Mouse (Mus musculus) central nervous system, embryonic 11.5 days (tissue): ENCODE measurements around the gene Gm2001. TPM values are rescaled to one million over a fixed set of nuclear protein-coding genes. Genes with fewer than 3 reads are reported as not detected.

ENCODE experiments used
- polyA plus RNA-seq: library from polyadenylated mRNA; depleted of rRNA; stranded (reverse); fragments of >200 nt; gene quantifications from 2 replicates; pipeline ENCODE4 v1.2.3, GENCODE M21; 2012; rRNA removed

Gm2001 gene
- polyA plus RNA-seq, result not detected in 2 replicates

GRCm38 (mm10) chr12:87842239-87842638, at the start of gene Gm2001:
Gene Gm2001 (minus strand): TSS chr12:87842339.

GRCm38 (mm10) chr12:87873772-87874171, 31.6 kb upstream of the Gm2001 start, which contains the start of gene Gm2016:
Gene Gm2016 (plus strand): TSS chr12:87874072.

GRCm38 (mm10) chr12:87816277-87816676, 25.9 kb downstream of the Gm2001 start, which contains the start of gene BB287469:
Gene BB287469 (plus strand): TSS chr12:87816577.

GRCm38 (mm10) chr12:87795212-87795611, 46.9 kb downstream of the Gm2001 start, which contains the start of gene Gm21936:
Gene Gm21936 (plus strand): TSS chr12:87795512.

Other genes starting within 250 kb of the Gm2001 start
- not detected in 2 replicates for gene Oog1, start 239.7 kb downstream of the Gm2001 start, polyA plus RNA-seq
- not detected in 2 replicates for gene Gm4027, start 223.5 kb downstream of the Gm2001 start, polyA plus RNA-seq
- not detected in 2 replicates for gene Gm16381, start 197.7 kb downstream of the Gm2001 start, polyA plus RNA-seq
- not detected in 2 replicates for gene Gm21319, start 66.6 kb downstream of the Gm2001 start, polyA plus RNA-seq
- not detected in 2 replicates for gene Gm21936, start 46.8 kb downstream of the Gm2001 start, polyA plus RNA-seq
- not detected in 2 replicates for gene BB287469, start 25.8 kb downstream of the Gm2001 start, polyA plus RNA-seq
- gene Gm2016, start 31.7 kb upstream of the Gm2001 start, polyA plus RNA-seq, result not detected in 2 replicates
- gene Gm2022, start 53.0 kb upstream of the Gm2001 start, polyA plus RNA-seq, result not detected in 2 replicates
- gene Gm2035, start 77.5 kb upstream of the Gm2001 start, polyA plus RNA-seq, result not detected in 2 replicates
- gene Gm2042, start 111.7 kb upstream of the Gm2001 start, polyA plus RNA-seq, result not detected in 2 replicates
- not detected in 2 replicates for gene Gm2075, start 169.5 kb upstream of the Gm2001 start, polyA plus RNA-seq
- not detected in 2 replicates for gene Gm6803, start 176.4 kb upstream of the Gm2001 start, polyA plus RNA-seq
- gene Gm2056, start 184.7 kb upstream of the Gm2001 start, polyA plus RNA-seq, result not detected in 2 replicates
- gene Gm16368, start 241.4 kb upstream of the Gm2001 start, polyA plus RNA-seq, result not detected in 2 replicates